Mouse (Mus musculus) embryonic facial prominence, embryonic 14.5 days (tissue): Measurements from ENCODE around the gene Mapk12. TPM values are rescaled to one million over a fixed set of nuclear protein-coding genes. Genes with fewer than 3 reads are reported as not detected.
A peak's percentile ranks its signal among the peaks of the same experiment; 100 is the strongest.

Experiments used
- ATAC-seq: fragments of 200-750 bp; cut with Nextera tagmentation; 2 replicates; pipeline ENCODE4 v1.8.0; 2017; ENCODE audit warnings: low read depth, moderate number of reproducible peaks, moderate TSS enrichment
- DNase-seq: peaks from one replicate; pipeline ENCODE4 v3.0.0-alpha.2; 2015; ENCODE audit warnings: low spot score
- H3K27ac ChIP-seq: fragments of 300-500 bp; sonication (generic); replicated peaks from 2 replicates; pipeline ENCODE4 v1.5.1; 2014; ENCODE audit warnings: low read depth, mild to moderate bottlenecking, low read length, moderate library complexity
- H3K27me3 ChIP-seq: fragments of 300-500 bp; sonication (generic); replicated peaks from 2 replicates; pipeline ENCODE4 v1.6.1; 2014; ENCODE audit warnings: low read length; ENCODE audit not compliant: control insufficient read depth, insufficient read depth
- H3K36me3 ChIP-seq: fragments of 300-500 bp; sonication (generic); 2 replicates; pipeline ENCODE4 v1.6.1; 2014; ENCODE audit warnings: low read length, mixed read lengths; ENCODE audit not compliant: control insufficient read depth, insufficient read depth
- H3K4me1 ChIP-seq: fragments of 300-500 bp; sonication (generic); 2 replicates; pipeline ENCODE4 v1.6.1; 2014; ENCODE audit warnings: antibody characterized with exemption, low read length; ENCODE audit not compliant: control insufficient read depth, insufficient read depth
- H3K4me2 ChIP-seq: fragments of 300-500 bp; sonication (generic); 2 replicates; pipeline ENCODE4 v1.6.1; 2014; ENCODE audit warnings: low read depth, mild to moderate bottlenecking, low read length, moderate library complexity, mixed read lengths
- H3K4me3 ChIP-seq: fragments of 300-500 bp; sonication (generic); 2 replicates; pipeline ENCODE4 v1.5.1; 2014; ENCODE audit warnings: low read depth, mild to moderate bottlenecking, low read length
- H3K9ac ChIP-seq: fragments of 300-500 bp; sonication (generic); 2 replicates; pipeline ENCODE4 v1.6.1; 2014; ENCODE audit warnings: low read depth, mild to moderate bottlenecking, low read length, moderate library complexity, mixed read lengths
- H3K9me3 ChIP-seq: fragments of 300-500 bp; sonication (generic); 2 replicates; pipeline ENCODE4 v1.6.1; 2016; ENCODE audit warnings: low read length; ENCODE audit not compliant: control insufficient read depth
- WGBS: fragments of 180-500 bp; shearing (Covaris S2); extraction: QIAGEN DNeasy Blood & Tissue Kit; methylation state at CpG from one replicate; pipeline ENCODE4 v1.1.7; 2014; 5-methylcytosine and 5-hydroxymethylcytosine counted together
- microRNA-seq: library from miRNA; unstranded; fragments of <30 nt; microRNA quantifications from one replicate; pipeline ENCODE4, GENCODE M21; 2016; ENCODE audit warnings: borderline number of aligned reads
- polyA plus RNA-seq: library from polyadenylated mRNA; unstranded; fragments of >200 nt; fragmentation: Nextera tagmentation; extraction: Ambion mirVana; gene quantifications from 2 replicates; pipeline ENCODE4 v1.2.1, GENCODE M21; 2014

Mapk12 gene
- polyA plus RNA-seq, 1 experiment from 2014 or later = 14.2 TPM

- Histone ChIP-seq H3K27ac (peak within 1 kb of the TSS; percentile 63), H3K9me3 (no peaks in the 10 kb centered on the region), H3K36me3 (peaks cover 51% of the 10 kb centered on the region), H3K4me3 (peak within 1 kb of the TSS; percentile 98), H3K4me2 (peak within 1 kb of the TSS; percentile 95), H3K9ac (peak within 1 kb of the TSS; percentile 95), H3K4me1 (peaks cover 9% of the 10 kb centered on the region), H3K27me3 (no peaks in the 10 kb centered on the region)
- WGBS = 4% methylated on average over 15 of the region's 38 CpGs
- DNase-seq (peak; percentile 95), ATAC-seq (peak; percentile 94)
These were observed 51.8 kb downstream of the Mapk12 start, which contains the start of gene Selenoo for GRCm38 (mm10) chr15:89088607-89089247. Gene Selenoo (plus strand): TSS chr15:89089084.

- no peak overlapping the region for H3K4me2 ChIP-seq
- no peak overlapping the region for H3K4me3 ChIP-seq
- H3K27ac ChIP-seq = no peak overlapping the region
- peaks cover 66% of the 10 kb centered on the region for H3K36me3 ChIP-seq
- WGBS = 90% methylated on average over 2 of the region's 2 CpGs
- no peak overlapping the region for H3K9ac ChIP-seq
- DNase-seq (no peak), ATAC-seq (no peak)
- H3K9me3 ChIP-seq = no peaks in the 10 kb centered on the region
- H3K27me3 ChIP-seq = no peaks in the 10 kb centered on the region
- H3K4me1 ChIP-seq = peaks cover 2% of the 10 kb centered on the region
These were observed 55.7 kb downstream of the Mapk12 start for GRCm38 (mm10) chr15:89084826-89085225.

- Histone ChIP-seq H3K4me3 (no peak overlapping the region), H3K36me3 (peaks cover 72% of the 10 kb centered on the region), H3K4me2 (no peak overlapping the region), H3K9ac (no peak overlapping the region), H3K4me1 (no peaks in the 10 kb centered on the region), H3K27ac (no peak overlapping the region), H3K27me3 (no peaks in the 10 kb centered on the region), H3K9me3 (no peaks in the 10 kb centered on the region)
- ATAC-seq (no peak), DNase-seq (no peak)
- 89% methylated on average over 1 of the region's 1 CpGs for WGBS
These were observed 56.6 kb downstream of the Mapk12 start for GRCm38 (mm10) chr15:89083906-89084305.

Small RNAs within 50 kb of the gene (microRNA-seq; reads per million reads assigned to microRNA genes)
- gene Mir6958 = 1.3 reads per million
- not detected for gene Mir7118

Other genes with a start within 250 kb of the Mapk12 start
- gene Ttll8, start 186.3 kb downstream of the Mapk12 start, polyA plus RNA-seq = 0.17 TPM in 1 of 2 replicates, not detected in the other
- gene Mlc1, start 161.7 kb downstream of the Mapk12 start, polyA plus RNA-seq = 0.26 and 0.33 TPM in 2 replicates
- 0.26 and 0.50 TPM in 2 replicates for gene Mov10l1, start 157.8 kb downstream of the Mapk12 start, polyA plus RNA-seq
- gene Panx2, start 81.0 kb downstream of the Mapk12 start, polyA plus RNA-seq = 0.42 and 0.50 TPM in 2 replicates
- gene Trabd, start 65.6 kb downstream of the Mapk12 start, polyA plus RNA-seq = 41.4 and 46.8 TPM in 2 replicates
- gene Selenoo, start 51.6 kb downstream of the Mapk12 start, polyA plus RNA-seq = 18.3 and 18.5 TPM in 2 replicates
- gene Tubgcp6, start 17.6 kb downstream of the Mapk12 start, polyA plus RNA-seq = 13.9 and 16.9 TPM in 2 replicates
- gene Hdac10, start 12.0 kb downstream of the Mapk12 start, polyA plus RNA-seq = 15.5 and 17.8 TPM in 2 replicates
- gene Mapk11, start 8.9 kb upstream of the Mapk12 start, polyA plus RNA-seq = 7.8 and 8.6 TPM in 2 replicates
- gene Plxnb2, start 40.1 kb upstream of the Mapk12 start, polyA plus RNA-seq = 158 and 169 TPM in 2 replicates
- 11.4 and 13.1 TPM in 2 replicates for gene Dennd6b, start 55.8 kb upstream of the Mapk12 start, polyA plus RNA-seq
- gene Ppp6r2, start 70.8 kb upstream of the Mapk12 start, polyA plus RNA-seq = 27.3 and 32.2 TPM in 2 replicates
- gene Sbf1, start 174.6 kb upstream of the Mapk12 start, polyA plus RNA-seq = 58.2 and 65.6 TPM in 2 replicates
- gene Adm2, start 182.0 kb upstream of the Mapk12 start, polyA plus RNA-seq = 0.21 TPM in 1 of 2 replicates, not detected in the other
- gene Miox, start 193.7 kb upstream of the Mapk12 start, polyA plus RNA-seq = not detected in 2 replicates
- 47.8 and 59.1 TPM in 2 replicates for gene Lmf2, start 215.0 kb upstream of the Mapk12 start, polyA plus RNA-seq
- 139 and 162 TPM in 2 replicates for gene Ncaph2, start 215.0 kb upstream of the Mapk12 start, polyA plus RNA-seq
- 6.0 and 6.3 TPM in 2 replicates for gene Sco2, start 233.1 kb upstream of the Mapk12 start, polyA plus RNA-seq
- gene Tymp, start 236.3 kb upstream of the Mapk12 start, polyA plus RNA-seq = 1.6 TPM in 2 replicates
- gene Odf3b, start 238.6 kb upstream of the Mapk12 start, polyA plus RNA-seq = 1.3 and 1.7 TPM in 2 replicates
- not detected in 2 replicates for gene Klhdc7b, start 244.2 kb upstream of the Mapk12 start, polyA plus RNA-seq